Mouse (Mus musculus) cerebellum, adult 2 months (tissue): ENCODE data around the gene Fabp6. TPM values are rescaled to one million over a fixed set of nuclear protein-coding genes. Genes with fewer than 3 reads are reported as not detected.

Experiments used
- DNase-seq, 2 experiments: peaks; one replicate each; pipeline ENCODE4 v3.0.0; 2021
- H3K27ac ChIP-seq: fragments of 200-500 bp; 2 replicates; pipeline ENCODE4 v1.5.1; 2012; ENCODE audit warnings: low read length, control low read depth, inconsistent platforms; ENCODE audit not compliant: insufficient read depth
- H3K27me3 ChIP-seq: fragments of 200-500 bp; 2 replicates; pipeline ENCODE4 v1.6.1; 2012; ENCODE audit warnings: inconsistent platforms, mild to moderate bottlenecking, low read length, moderate library complexity; ENCODE audit not compliant: control insufficient read depth, insufficient read depth
- H3K4me1 ChIP-seq: fragments of 200-500 bp; 2 replicates; pipeline ENCODE4 v1.6.1; 2011; ENCODE audit warnings: low read length; ENCODE audit not compliant: control insufficient read depth, insufficient read depth
- H3K4me3 ChIP-seq: fragments of 200-500 bp; replicated peaks from 2 replicates; pipeline ENCODE3; 2011; ENCODE audit warnings: mild to moderate bottlenecking, low read depth, low read length, control low read depth; ENCODE audit not compliant: insufficient read depth
- CTCF ChIP-seq: fragments of 200-500 bp; IDR thresholded peaks from 2 replicates; pipeline ENCODE4 v1.5.1; 2011; ENCODE audit warnings: low read depth, mild to moderate bottlenecking, control low read depth, low read length, moderate library complexity, borderline replicate concordance; ENCODE audit not compliant: insufficient read depth
- POLR2A ChIP-seq: fragments of 200-500 bp; IDR thresholded peaks from 2 replicates; pipeline ENCODE4 v1.6.1; 2011; ENCODE audit warnings: low read length, control low read depth, borderline replicate concordance; ENCODE audit not compliant: insufficient read depth
- whole genome bisulfite sequencing: fragments of 180-500 bp; shearing (Covaris S2); methylation state at CpG from one replicate; pipeline ENCODE4 v1.1.7; 2018; 5-methylcytosine and 5-hydroxymethylcytosine counted together
- polyA plus RNA-seq: library from polyadenylated mRNA; depleted of rRNA; stranded (reverse); fragments of >200 nt; gene quantifications from 2 replicates; pipeline ENCODE4 v1.2.3, GENCODE M21; 2012; rRNA removed

Gene Fabp6
- not detected in 2 replicates for polyA plus RNA-seq

- H3K27ac ChIP-seq: no peak within 1 kb of the TSS
- H3K27me3 ChIP-seq: no peaks in the 10 kb centered on the region
- TF ChIP-seq POLR2A (no peak), CTCF (no peak)
- H3K4me3 ChIP-seq: no peak within 1 kb of the TSS
- no peak for DNase-seq
- 88% methylated on average over 5 of the region's 5 CpGs for WGBS
- H3K4me1 ChIP-seq: no peaks in the 10 kb centered on the region
Observed at GRCm38 (mm10) chr11:43601440-43601839, at the start of gene Fabp6. Gene Fabp6 (minus strand): TSS chr11:43601540.

DNA sequence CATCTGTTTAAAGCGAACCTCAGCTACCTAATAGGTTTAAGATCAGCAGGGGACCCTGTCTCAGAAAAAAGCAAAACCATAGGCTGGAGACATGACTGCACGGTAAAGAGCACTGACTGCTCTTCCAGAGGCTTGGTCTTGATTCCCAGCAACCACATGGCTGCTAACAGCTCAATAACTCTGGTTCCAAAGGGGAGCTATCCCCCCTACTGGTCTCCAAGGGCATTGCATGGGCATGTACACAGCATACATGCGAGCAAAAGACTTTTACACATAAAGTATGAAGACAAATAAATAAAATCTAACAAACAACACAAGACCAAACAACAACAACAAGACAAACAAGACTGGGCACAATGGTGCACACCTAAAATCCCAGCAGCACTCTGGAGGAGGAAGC, 43.9 kb upstream of the Fabp6 start:
- no peaks in the 10 kb centered on the region for H3K4me1 ChIP-seq
- H3K27ac ChIP-seq: no peak overlapping the region
- 89% methylated on average over 3 of the region's 3 CpGs for WGBS
- no peak overlapping the region for H3K4me3 ChIP-seq
- no peaks in the 10 kb centered on the region for H3K27me3 ChIP-seq
- no peak for TF ChIP-seq CTCF
- TF ChIP-seq POLR2A: no peak
- no peak for DNase-seq

DNA sequence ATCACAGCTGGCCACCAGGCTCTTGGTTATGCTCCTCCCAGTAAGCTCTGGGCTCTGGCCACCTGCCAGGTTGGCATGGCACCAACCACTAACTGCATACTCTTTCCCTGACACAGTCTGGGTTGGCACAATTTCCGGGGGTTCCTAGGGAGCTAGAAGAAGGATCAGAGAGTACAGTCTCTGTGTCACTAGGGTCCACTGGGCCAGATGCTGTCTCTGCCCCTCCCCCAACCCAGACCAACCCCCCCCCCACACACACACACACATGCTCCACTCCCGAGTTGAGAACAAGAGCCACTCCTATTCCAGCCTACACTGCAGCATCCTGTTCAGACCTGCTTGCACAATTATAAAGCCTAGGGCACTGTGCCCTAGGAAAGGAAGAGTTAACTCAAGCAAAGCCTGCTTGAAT, 41.8 kb upstream of the Fabp6 start:
- 13% methylated on average over 2 of the region's 2 CpGs for WGBS
- no peaks in the 10 kb centered on the region for H3K4me1 ChIP-seq
- H3K27me3 ChIP-seq: no peaks in the 10 kb centered on the region
- H3K4me3 ChIP-seq: no peak overlapping the region
- no peak for TF ChIP-seq CTCF
- TF ChIP-seq POLR2A: no peak
- H3K27ac ChIP-seq: no peak overlapping the region
- peak; percentile 39 to 46 for DNase-seq

- H3K4me3 ChIP-seq: no peak overlapping the region
- no peaks in the 10 kb centered on the region for H3K4me1 ChIP-seq
- no peak for DNase-seq
- no peaks in the 10 kb centered on the region for H3K27me3 ChIP-seq
- no peak overlapping the region for H3K27ac ChIP-seq
- WGBS: 97% methylated on average over 3 of the region's 3 CpGs
- no peak for TF ChIP-seq POLR2A
- TF ChIP-seq CTCF: no peak
Observed at GRCm38 (mm10) chr11:43638486-43638885, 37.1 kb upstream of the Fabp6 start.

- Histone ChIP-seq H3K4me1 (no peaks in the 10 kb centered on the region), H3K27me3 (no peaks in the 10 kb centered on the region), H3K4me3 (no peak overlapping the region), H3K27ac (no peak overlapping the region)
- DNase-seq: no peak
- TF ChIP-seq POLR2A (no peak), CTCF (no peak)
- 67% methylated on average over 4 of the region's 4 CpGs for WGBS
Observed at GRCm38 (mm10) chr11:43636761-43637160, 35.4 kb upstream of the Fabp6 start.

- DNase-seq: peak in 1 of 2 experiments; percentile 15
- TF ChIP-seq CTCF (no peak), POLR2A (no peak)
- Histone ChIP-seq H3K4me3 (no peak overlapping the region), H3K27me3 (no peaks in the 10 kb centered on the region), H3K4me1 (no peaks in the 10 kb centered on the region), H3K27ac (no peak overlapping the region)
- WGBS: 27% methylated on average over 19 of the region's 19 CpGs
Observed at GRCm38 (mm10) chr11:43633658-43634401, 32.5 kb upstream of the Fabp6 start.

DNA sequence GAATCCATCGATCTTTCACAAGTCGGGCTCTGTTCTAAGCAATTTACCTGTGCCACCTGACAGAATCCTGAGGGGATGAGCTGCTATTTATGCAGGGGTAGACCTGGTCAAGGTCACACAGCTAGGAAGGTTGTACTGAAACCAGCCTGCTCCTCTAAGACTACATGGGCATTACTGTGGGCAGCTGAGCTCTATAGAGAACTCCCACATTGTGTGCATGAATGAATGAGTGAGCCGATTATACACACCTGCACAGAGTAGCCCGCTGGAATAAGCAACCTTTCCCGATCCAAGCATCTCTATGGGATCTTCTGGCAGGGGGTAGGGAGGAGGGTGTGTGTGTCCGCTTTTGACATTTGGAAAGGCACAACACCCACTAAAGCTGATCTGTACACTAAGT, 31.8 kb upstream of the Fabp6 start:
- Histone ChIP-seq H3K27me3 (no peaks in the 10 kb centered on the region), H3K27ac (no peak overlapping the region), H3K4me3 (no peak overlapping the region), H3K4me1 (no peaks in the 10 kb centered on the region)
- TF ChIP-seq CTCF: no peak
- TF ChIP-seq POLR2A: no peak
- 86% methylated on average over 6 of the region's 6 CpGs for WGBS
- no peak for DNase-seq

DNA sequence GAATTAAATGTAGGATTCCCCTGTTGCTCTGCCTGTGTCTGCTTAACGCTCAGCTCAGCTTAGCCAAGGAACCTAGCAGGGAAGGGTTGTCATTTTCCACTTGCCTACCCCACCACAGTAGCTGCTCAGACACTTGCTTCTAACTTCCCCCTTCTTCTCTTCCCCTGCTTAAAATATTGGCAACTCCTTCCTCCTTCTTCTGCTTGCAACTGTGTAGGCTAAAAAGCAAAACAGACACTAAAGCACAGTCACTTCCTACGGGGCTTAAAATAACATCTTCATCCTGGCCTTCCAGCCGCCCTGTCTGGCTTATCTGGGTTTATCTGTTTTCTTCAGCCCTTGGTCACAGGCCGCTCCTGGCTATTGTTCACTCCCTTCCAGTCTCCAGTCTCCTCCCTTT, 31.2 kb upstream of the Fabp6 start:
- H3K4me1 ChIP-seq: no peaks in the 10 kb centered on the region
- 80% methylated on average over 4 of the region's 4 CpGs for WGBS
- no peak overlapping the region for H3K4me3 ChIP-seq
- TF ChIP-seq POLR2A (no peak), CTCF (no peak)
- H3K27me3 ChIP-seq: no peaks in the 10 kb centered on the region
- no peak for DNase-seq
- no peak overlapping the region for H3K27ac ChIP-seq
